Mouse (Mus musculus) 3T3-L1 (cell line): ENCODE data around the gene A330070K13Rik.

ENCODE experiments used
- DNase-seq: peaks from one replicate; pipeline ENCODE4 v3.0.0-alpha.2; 2015; ENCODE audit warnings: low read depth, low spot score

Gene A330070K13Rik

GRCm38 (mm10) chr5:130330801-130331200 lies 53.6 kb downstream of the A330070K13Rik start:
- no peak for DNase-seq

DNA sequence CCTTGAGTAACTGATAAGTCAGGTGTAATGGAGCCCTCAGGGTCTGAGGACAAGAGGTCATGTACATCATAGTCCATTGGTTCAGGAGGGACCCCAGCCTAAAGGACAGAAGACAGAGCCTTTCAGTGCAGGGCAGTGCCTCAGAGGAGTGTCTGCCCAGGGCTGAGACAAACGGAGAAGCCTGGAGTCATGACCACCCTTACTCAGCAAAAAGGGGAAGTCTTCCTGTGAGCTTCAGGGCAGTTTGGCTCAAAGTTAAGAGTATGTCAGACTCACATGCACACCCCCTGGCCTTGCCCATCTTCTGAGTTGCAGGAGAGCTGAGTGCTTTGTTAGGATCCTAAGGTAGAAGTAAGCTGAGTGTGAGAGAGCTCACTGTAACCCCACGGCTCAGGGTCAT lies 54.5 kb downstream of the A330070K13Rik start:
- DNase-seq: no peak
